Mouse (Mus musculus) MEL (cell line): ENCODE results near the gene Txnrd1. TPM values are rescaled to one million over a fixed set of nuclear protein-coding genes. Genes with fewer than 3 reads are reported as not detected.

ENCODE experiments used
- DNase-seq: peaks from one replicate; pipeline ENCODE4 v3.0.0; 2011; ENCODE audit warnings: low read depth, low spot score
- H3K27ac ChIP-seq: 2 replicates; pipeline ENCODE4 v1.5.1; 2012; ENCODE audit warnings: low read depth, mild to moderate bottlenecking, control low read depth, low read length, moderate library complexity; ENCODE audit not compliant: control insufficient read depth
- H3K27me3 ChIP-seq, 2 experiments: fragments of 150-350 bp in 1 of 2; sonication (generic) in 1 of 2; 2 replicates each; pipeline ENCODE4 v1.6.1; 2012; ENCODE audit warnings: low read length in 2 of 2, mild to moderate bottlenecking in 2 of 2, improper control_type of control experiment in 1 of 2, moderate library complexity in 1 of 2; ENCODE audit not compliant: insufficient read depth in 2 of 2, control insufficient read depth in 1 of 2
- H3K36me3 ChIP-seq, 2 experiments: 2 replicates each; pipeline ENCODE4 v1.6.1; 2012 to 2014; ENCODE audit warnings: low read length in 2 of 2, improper control_type of control experiment in 1 of 2, inconsistent platforms in 1 of 2, mild to moderate bottlenecking in 1 of 2; ENCODE audit not compliant: insufficient read depth in 2 of 2, control insufficient read depth in 1 of 2
- H3K4me1 ChIP-seq, 2 experiments: fragments of 150-350 bp in 1 of 2; sonication (generic) in 1 of 2; 2 replicates each; pipeline ENCODE4 v1.6.1; 2012; ENCODE audit warnings: low read length in 2 of 2, improper control_type of control experiment in 1 of 2, mild to moderate bottlenecking in 1 of 2; ENCODE audit not compliant: insufficient read depth in 2 of 2, control insufficient read depth in 1 of 2
- H3K4me3 ChIP-seq, 2 experiments: fragments of 150-350 bp in 1 of 2; sonication (generic) in 1 of 2; 2 replicates each; pipeline ENCODE4 v1.5.1; 2012; ENCODE audit warnings: low read depth in 2 of 2, low read length in 2 of 2, mild to moderate bottlenecking in 2 of 2, moderate library complexity in 2 of 2, control low read depth in 1 of 2, improper control_type of control experiment in 1 of 2; ENCODE audit not compliant: control insufficient read depth in 1 of 2, insufficient read depth in 1 of 2
- H3K79me2 ChIP-seq: 2 replicates; pipeline ENCODE4 v1.6.1; 2012; ENCODE audit warnings: mild to moderate bottlenecking, low read length, moderate library complexity; ENCODE audit not compliant: control insufficient read depth, poor library complexity, insufficient read depth
- H3K9ac ChIP-seq: 2 replicates; pipeline ENCODE4 v1.6.1; 2012; ENCODE audit warnings: low read depth, mild to moderate bottlenecking, control low read depth, low read length, moderate library complexity; ENCODE audit not compliant: control insufficient read depth, poor library complexity, severe bottlenecking
- H3K9me3 ChIP-seq: fragments of 150-350 bp; sonication (generic); replicated peaks from 2 replicates; pipeline ENCODE4 v1.6.1; 2012; ENCODE audit warnings: mild to moderate bottlenecking, low read length, improper control_type of control experiment, moderate library complexity; ENCODE audit not compliant: insufficient read depth
- BHLHE40 ChIP-seq: IDR thresholded peaks from 2 replicates; pipeline ENCODE4 v1.6.1; 2012; ENCODE audit warnings: low read depth, mild to moderate bottlenecking, inconsistent platforms, low read length, improper control_type of control experiment, borderline replicate concordance
- CHD1 ChIP-seq: IDR thresholded peaks from 2 replicates; pipeline ENCODE4 v1.6.1; 2012; ENCODE audit warnings: low read depth, mild to moderate bottlenecking, inconsistent platforms, low read length, improper control_type of control experiment
- CHD2 ChIP-seq: IDR thresholded peaks from 2 replicates; pipeline ENCODE4 v1.6.1; 2011; ENCODE audit warnings: low read length, improper control_type of control experiment
- E2F4 ChIP-seq: IDR thresholded peaks from 2 replicates; pipeline ENCODE4 v1.6.1; 2011; ENCODE audit warnings: low read depth, low read length, improper control_type of control experiment, borderline replicate concordance
- ELF1 ChIP-seq: IDR thresholded peaks from 2 replicates; pipeline ENCODE4 v1.6.1; 2014; ENCODE audit warnings: low read depth, mild to moderate bottlenecking, inconsistent platforms, low read length, improper control_type of control experiment, moderate library complexity
- GABPA ChIP-seq: IDR thresholded peaks from 2 replicates; pipeline ENCODE4 v1.6.1; 2012; ENCODE audit warnings: low read depth, mild to moderate bottlenecking, inconsistent platforms, low read length, improper control_type of control experiment, moderate library complexity
- HCFC1 ChIP-seq: IDR thresholded peaks from 2 replicates; pipeline ENCODE4 v1.6.1; 2012; ENCODE audit warnings: low read depth, mild to moderate bottlenecking, inconsistent platforms, low read length, improper control_type of control experiment, moderate library complexity
- KAT2A ChIP-seq: conservative IDR thresholded peaks from 2 replicates; pipeline ENCODE4 v1.6.1; 2012; ENCODE audit warnings: low read depth, low read length, improper control_type of control experiment, inconsistent platforms
- MAZ ChIP-seq: IDR thresholded peaks from 2 replicates; pipeline ENCODE4 v1.6.1; 2012; ENCODE audit warnings: low read depth, mild to moderate bottlenecking, inconsistent platforms, low read length, improper control_type of control experiment
- MXI1 ChIP-seq: IDR thresholded peaks from 2 replicates; pipeline ENCODE4 v1.6.1; 2011; ENCODE audit warnings: mild to moderate bottlenecking, low read depth, low read length, improper control_type of control experiment
- MYB ChIP-seq: IDR thresholded peaks from 2 replicates; pipeline ENCODE4 v1.6.1; 2011; ENCODE audit warnings: mild to moderate bottlenecking, low read depth, low read length, improper control_type of control experiment
- NELFE ChIP-seq: IDR thresholded peaks from 2 replicates; pipeline ENCODE4 v1.6.1; 2011; ENCODE audit warnings: low read depth, low read length, improper control_type of control experiment
- POLR2A ChIP-seq, 2 experiments: IDR thresholded peaks; 2 replicates each; pipeline ENCODE4 v1.6.1; 2011 to 2012; ENCODE audit warnings: low read length in 2 of 2, mild to moderate bottlenecking in 2 of 2, control low read depth in 1 of 2, improper control_type of control experiment in 1 of 2, low read depth in 1 of 2, moderate library complexity in 1 of 2; ENCODE audit not compliant: control insufficient read depth in 1 of 2, insufficient read depth in 1 of 2, poor library complexity in 1 of 2
- POLR2AphosphoS2 ChIP-seq: IDR thresholded peaks from 2 replicates; pipeline ENCODE4 v1.6.1; 2011; ENCODE audit warnings: low read length, improper control_type of control experiment
- POLR2AphosphoS5 ChIP-seq: IDR thresholded peaks from 2 replicates; pipeline ENCODE4 v1.6.1; 2012; ENCODE audit warnings: low read depth, borderline replicate concordance, mild to moderate bottlenecking, inconsistent platforms, low read length, moderate library complexity, mixed read lengths
- RAD21 ChIP-seq: IDR thresholded peaks from 2 replicates; pipeline ENCODE4 v1.6.1; 2011; ENCODE audit warnings: mild to moderate bottlenecking, low read depth, low read length, improper control_type of control experiment
- RCOR1 ChIP-seq: IDR thresholded peaks from 2 replicates; pipeline ENCODE4 v1.6.1; 2012; ENCODE audit warnings: low read depth, mild to moderate bottlenecking, inconsistent platforms, low read length, improper control_type of control experiment
- TAL1 ChIP-seq: IDR thresholded peaks from 2 replicates; pipeline ENCODE4 v1.6.1; 2012; ENCODE audit warnings: mild to moderate bottlenecking, inconsistent platforms, low read length, moderate library complexity, mixed read lengths
- TBP ChIP-seq: IDR thresholded peaks from 2 replicates; pipeline ENCODE4 v1.8.0; 2011; ENCODE audit warnings: low read depth, low read length, improper control_type of control experiment
- UBTF ChIP-seq: IDR thresholded peaks from 2 replicates; pipeline ENCODE4 v1.6.1; 2012; ENCODE audit warnings: low read depth, mild to moderate bottlenecking, inconsistent platforms, low read length, improper control_type of control experiment, moderate library complexity, borderline replicate concordance; ENCODE audit not compliant: insufficient read depth
- USF2 ChIP-seq, 2 experiments: IDR thresholded peaks; 2 replicates each; pipeline ENCODE4 v1.6.1; 2011 to 2012; ENCODE audit warnings: improper control_type of control experiment in 2 of 2, low read length in 2 of 2, borderline replicate concordance in 1 of 2, inconsistent platforms in 1 of 2, low read depth in 1 of 2, mild to moderate bottlenecking in 1 of 2; ENCODE audit not compliant: insufficient read depth in 1 of 2
- ZC3H11A ChIP-seq: IDR thresholded peaks from 2 replicates; pipeline ENCODE4 v1.6.1; 2012; ENCODE audit warnings: low read depth, mild to moderate bottlenecking, inconsistent platforms, low read length, improper control_type of control experiment
- ZMIZ1 ChIP-seq: IDR thresholded peaks from 2 replicates; pipeline ENCODE4 v1.6.1; 2012; ENCODE audit warnings: low read depth, mild to moderate bottlenecking, inconsistent platforms, low read length, improper control_type of control experiment, moderate library complexity
- polyA plus RNA-seq, 2 experiments: library from polyadenylated mRNA; stranded (reverse) in 1 of 2; unstranded in 1 of 2; fragments of >175 nt in 1 of 2; fragments of >200 nt in 1 of 2; gene quantifications; 2 replicates each; pipeline versions ENCODE4 v1.2.1 to v1.2.4; 2012; ENCODE audit warnings: low replicate concordance in 2 of 2, low read depth in 1 of 2; ENCODE audit not compliant: insufficient read length in 2 of 2, insufficient read depth in 1 of 2, missing spikeins in 1 of 2
- total RNA-seq: library from RNA; depleted of rRNA; stranded (reverse); fragments of 300-350 nt; gene quantifications from 2 replicates; pipeline ENCODE4 v1.2.3, GENCODE M21; 2012

Gene Txnrd1
- total and polyA plus RNA-seq, 3 experiments, result 91.6 to 127 TPM; not detected in 1

DNA sequence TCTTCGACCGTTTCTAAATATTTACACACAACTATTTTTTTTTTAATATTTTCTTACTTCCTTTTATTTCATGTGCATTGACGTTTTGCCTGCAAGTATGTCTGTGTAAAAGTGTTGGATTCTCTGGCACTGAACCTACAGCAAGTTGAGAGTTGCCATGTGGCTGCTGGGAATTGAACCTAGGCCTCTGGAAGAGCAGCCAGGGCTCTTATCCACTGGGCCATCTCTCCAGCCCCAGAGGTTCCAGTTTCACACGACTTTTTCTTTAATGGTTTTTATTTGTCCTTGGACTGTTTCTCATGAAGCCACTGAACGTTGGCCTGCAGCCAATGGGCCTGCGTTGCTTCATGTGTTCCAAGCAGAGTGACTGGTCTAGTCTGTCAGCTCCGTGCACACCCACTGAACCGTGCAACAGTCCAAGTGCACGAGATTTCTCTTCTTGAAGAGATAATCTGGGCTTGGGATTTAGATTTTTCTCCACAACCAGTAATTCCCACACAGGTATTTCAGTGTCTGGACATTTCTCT, 55.8 kb downstream of the Txnrd1 start:
- DNase-seq, result peak; percentile 46
- Histone ChIP-seq H3K79me2 (no peaks in the 10 kb centered on the region), H3K4me1 (peaks cover 0 to 10% of the 10 kb centered on the region in 2 experiments; a peak in 2 of 4 replicates), H3K27ac (no peak overlapping the region), H3K9ac (no peak overlapping the region), H3K4me3 (no peak overlapping the region), H3K27me3 (no peaks in the 10 kb centered on the region), H3K9me3 (no peaks in the 10 kb centered on the region), H3K36me3 (peaks cover 19 to 30% of the 10 kb centered on the region in 2 experiments)
- TF ChIP-seq HCFC1 (no peak), NELFE (no peak), CHD1 (no peak), TAL1 (no peak), POLR2A (IDR thresholded peaks at IDR 0.05; ENCODE audit: control insufficient read depth in 1 of 2, insufficient read depth in 1 of 2, low read depth in 1 of 2, low read length in 2 of 2, poor library complexity in 1 of 2) (no peak), POLR2AphosphoS5 (no peak), TBP (no peak), MXI1 (no peak), ELF1 (no peak), ZC3H11A (no peak), USF2 (IDR thresholded peaks at IDR 0.05; ENCODE audit: borderline replicate concordance in 1 of 2, insufficient read depth in 1 of 2, low read depth in 1 of 2, low read length in 2 of 2) (no peak), BHLHE40 (no peak), MAZ (no peak), GABPA (no peak)

DNA sequence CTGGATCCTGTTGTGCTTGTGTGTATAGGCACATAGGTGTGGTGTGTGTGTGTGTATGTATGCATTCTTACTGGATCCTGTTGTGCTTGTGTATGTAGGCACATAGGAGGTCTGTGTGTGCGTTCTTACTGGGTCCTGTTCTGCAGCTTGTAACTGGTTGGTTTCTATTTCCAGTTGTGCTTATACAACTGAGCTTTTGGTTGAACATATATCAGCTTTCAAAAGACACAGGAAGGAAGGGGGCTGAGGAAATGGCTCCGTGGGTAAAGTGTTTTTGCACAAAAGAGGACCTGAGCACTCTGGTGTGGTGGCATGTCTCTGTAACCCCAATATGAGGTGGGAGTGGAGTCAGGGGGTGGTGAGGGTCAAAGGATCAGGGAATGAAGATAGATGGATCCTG, 57.2 kb downstream of the Txnrd1 start:
- H3K9ac ChIP-seq, result no peak overlapping the region
- H3K27me3 ChIP-seq, result no peaks in the 10 kb centered on the region
- TF ChIP-seq CHD2, result no peak
- TF ChIP-seq KAT2A, result no peak
- TF ChIP-seq POLR2AphosphoS2, result no peak
- TF ChIP-seq E2F4, result no peak
- TF ChIP-seq BHLHE40, result no peak
- TF ChIP-seq RCOR1, result no peak
- no peak for TF ChIP-seq ZMIZ1
- TF ChIP-seq MYB, result no peak
- TF ChIP-seq RAD21, result no peak
- no peak for TF ChIP-seq POLR2A (IDR thresholded peaks at IDR 0.05; ENCODE audit: control insufficient read depth in 1 of 2, insufficient read depth in 1 of 2, low read depth in 1 of 2, low read length in 2 of 2, poor library complexity in 1 of 2)
- no peak for TF ChIP-seq UBTF
- TF ChIP-seq MXI1, result no peak
- TF ChIP-seq, all 39 proteins: peak for 0
- peaks cover 21 to 33% of the 10 kb centered on the region in 2 experiments for H3K36me3 ChIP-seq
- H3K4me1 ChIP-seq, result peaks cover 0 to 11% of the 10 kb centered on the region in 2 experiments; a peak in 2 of 4 replicates
- no peak for DNase-seq
- H3K27ac ChIP-seq, result no peak overlapping the region
- no peak overlapping the region for H3K4me3 ChIP-seq
- H3K9me3 ChIP-seq, result no peaks in the 10 kb centered on the region
- H3K79me2 ChIP-seq, result no peaks in the 10 kb centered on the region
